Mouse (Mus musculus): ENCODE measurements around the gene Trp53rkb.

DNA sequence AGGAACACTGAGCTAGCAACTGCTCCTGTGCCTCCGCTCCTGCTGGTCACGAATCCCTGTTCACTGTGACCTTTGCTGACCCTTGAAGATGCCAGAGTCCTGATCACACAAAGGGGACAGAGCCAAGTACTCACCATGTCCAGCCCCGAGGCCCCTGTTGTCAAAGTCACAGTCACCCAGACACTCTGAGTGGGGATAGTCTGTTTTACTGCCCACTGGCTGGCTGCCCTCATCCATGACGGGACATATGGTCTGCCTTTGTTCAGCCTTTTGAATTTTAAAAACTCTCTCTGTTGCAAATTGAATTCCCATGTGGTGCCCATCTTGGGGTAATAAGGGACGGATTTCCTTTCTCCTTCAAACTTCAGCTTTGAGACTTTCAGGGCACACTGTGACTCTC lies 28.3 kb upstream of the Trp53rkb start:
- TF ChIP-seq CTCF (IDR thresholded peaks at IDR 0.05; ENCODE audit: low read depth) (no peak), EP300 (IDR thresholded peaks at IDR 0.05; ENCODE audit: low read depth) (no peak)
